Mouse (Mus musculus): Measurements from ENCODE around the gene Dusp28. TPM values are rescaled to one million over a fixed set of nuclear protein-coding genes. Genes with fewer than 3 reads are reported as not detected.

The Dusp28 gene
- total RNA-seq (2022): 10 to 100 TPM; 13.9 to 16.5 (median 15.6) TPM

GRCm38 (mm10) chr1:92906779-92907631 is at the start of gene Dusp28:
Gene Dusp28, plus strand, starts transcription at chr1:92906981.
- peak; percentile 83 to 89 for DNase-seq (ENCODE audit: low spot score in 2 of 2)

- DNase-seq (ENCODE audit: low spot score in 2 of 2): no peak
Observed at GRCm38 (mm10) chr1:92861503-92861902, 45.3 kb upstream of the Dusp28 start.

GRCm38 (mm10) chr1:92863268-92863667 is 43.5 kb upstream of the Dusp28 start:
- no peak for DNase-seq (ENCODE audit: low spot score in 2 of 2)

DNA sequence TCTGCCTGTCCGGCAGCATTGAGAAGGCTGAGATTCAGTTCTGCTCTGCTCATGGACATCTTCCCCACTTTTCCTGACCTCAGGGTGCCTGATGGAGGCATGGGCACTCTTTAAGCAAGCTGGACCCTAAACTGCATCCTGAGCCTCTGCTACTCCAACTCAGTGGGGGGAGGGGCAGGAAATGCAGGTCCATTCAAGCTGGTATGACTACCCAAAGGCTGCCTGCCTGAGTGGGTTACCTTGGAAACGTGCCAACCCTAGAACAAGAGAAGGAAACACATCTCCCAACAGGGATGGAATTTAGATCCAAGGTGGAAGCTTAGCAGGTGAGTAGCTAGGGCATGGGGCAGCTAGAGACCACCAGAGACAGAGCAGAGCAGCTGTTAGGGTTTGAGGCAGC is 40.6 kb upstream of the Dusp28 start:
- no peak for DNase-seq (ENCODE audit: low spot score in 2 of 2)

GRCm38 (mm10) chr1:92869985-92870384 is 36.8 kb upstream of the Dusp28 start:
- no peak for DNase-seq (ENCODE audit: low spot score in 2 of 2)

DNA sequence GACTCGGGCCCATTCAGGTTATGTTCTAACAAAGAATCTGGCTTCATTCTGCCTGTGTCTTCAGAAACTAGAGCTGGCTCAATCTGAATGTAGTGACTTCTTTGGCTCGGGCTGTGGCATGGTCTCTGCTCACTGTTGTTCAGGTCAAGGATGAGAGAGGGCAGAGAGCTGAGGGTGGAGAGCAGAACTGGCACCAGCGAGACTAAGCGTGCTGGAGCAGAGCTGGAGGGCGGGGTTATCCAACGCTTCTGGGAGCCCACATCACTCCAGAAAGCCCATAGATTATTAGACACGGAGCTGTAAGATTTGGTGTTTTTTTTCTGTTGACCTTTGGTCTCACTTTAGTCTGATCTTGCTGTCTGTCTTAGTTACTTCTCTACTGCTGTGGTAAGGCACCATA is 34.1 kb upstream of the Dusp28 start:
- no peak for DNase-seq (ENCODE audit: low spot score in 2 of 2)

- DNase-seq (ENCODE audit: low spot score in 2 of 2): no peak
Observed at GRCm38 (mm10) chr1:92874011-92874410, 32.8 kb upstream of the Dusp28 start.

- no peak for DNase-seq (ENCODE audit: low spot score in 2 of 2)
Observed at GRCm38 (mm10) chr1:92875360-92876111, 31.2 kb upstream of the Dusp28 start.

DNA sequence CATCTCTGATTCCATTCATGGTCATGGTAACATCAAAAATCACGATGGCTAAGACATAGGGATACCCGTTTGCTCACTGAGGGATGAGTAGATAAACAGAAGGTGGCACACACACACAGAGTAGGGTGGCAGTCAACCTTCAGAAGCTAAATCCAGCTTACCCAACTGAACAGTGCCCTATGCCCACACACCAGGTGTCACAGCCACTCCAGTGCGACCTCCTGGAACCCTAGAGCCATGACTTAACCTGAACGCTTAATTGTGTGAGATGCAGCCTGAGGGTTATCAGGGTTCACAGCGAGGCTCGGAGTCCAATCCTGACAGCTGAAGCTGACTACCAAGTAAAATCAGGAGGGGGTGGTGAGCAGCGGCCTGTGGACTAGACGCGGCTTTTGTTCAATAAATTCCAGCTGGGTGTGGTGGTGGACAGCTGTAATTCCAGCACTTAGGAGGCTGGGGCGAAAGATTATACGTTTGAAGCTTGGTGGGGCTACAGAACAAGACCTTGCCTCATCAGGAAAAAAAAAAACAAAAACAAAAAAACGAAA is 29.3 kb upstream of the Dusp28 start:
- no peak for DNase-seq (ENCODE audit: low spot score in 2 of 2)

DNA sequence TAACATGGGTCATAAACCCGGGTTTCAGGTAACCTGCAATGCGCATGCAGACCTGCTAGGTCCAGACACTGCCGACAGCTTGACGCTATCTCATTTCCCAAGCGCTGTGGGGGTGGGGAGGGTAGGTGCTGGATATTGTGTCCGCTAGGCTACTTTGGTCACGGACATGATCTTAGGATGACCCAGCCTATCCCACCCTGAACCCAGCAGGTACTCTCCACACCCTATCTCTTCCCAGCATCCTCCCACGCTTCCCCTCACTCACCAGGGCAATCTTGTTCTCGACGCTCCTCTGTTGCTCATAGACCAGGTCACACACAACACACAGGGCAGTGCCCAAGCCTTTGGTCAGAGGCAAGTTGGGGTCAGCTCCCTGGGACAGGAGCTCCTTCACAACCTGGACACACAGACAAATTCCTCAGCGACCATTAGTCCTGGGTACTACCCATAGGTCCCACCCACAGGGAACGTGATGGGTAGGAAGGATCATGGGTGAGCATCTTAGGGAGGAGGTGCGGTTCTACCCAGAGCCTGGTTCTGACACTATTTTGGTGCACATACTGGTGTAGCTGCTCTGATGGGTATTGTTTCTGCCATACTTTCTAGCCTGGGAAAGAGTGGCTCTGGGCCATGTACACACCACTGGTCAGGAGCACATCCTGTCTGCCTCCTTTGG is 28.6 kb upstream of the Dusp28 start:
- DNase-seq (ENCODE audit: low spot score in 2 of 2): no peak

DNA sequence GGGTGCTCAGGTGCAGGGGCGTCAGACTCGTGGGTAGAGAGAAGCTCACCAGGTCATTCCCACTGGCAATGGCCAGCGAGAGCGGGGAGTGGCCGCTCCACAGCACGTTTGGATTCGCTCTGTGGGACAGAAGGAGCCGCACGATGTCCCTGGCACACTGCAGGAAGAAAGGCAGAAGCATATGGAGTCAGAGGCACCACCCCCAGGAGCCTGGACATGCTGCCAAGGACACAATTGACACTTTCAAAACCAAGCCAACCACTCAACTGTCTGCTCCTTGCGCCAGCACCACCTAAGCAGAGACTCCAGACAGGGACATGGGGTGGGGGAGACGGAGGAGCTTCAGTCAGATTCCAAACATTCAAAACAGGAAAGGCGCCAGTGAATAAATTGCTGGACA is 27.5 kb upstream of the Dusp28 start:
- peak; percentile 46 to 71 for DNase-seq (ENCODE audit: low spot score in 2 of 2)

- no peak for DNase-seq (ENCODE audit: low spot score in 2 of 2)
Observed at GRCm38 (mm10) chr1:92880101-92880500, 26.7 kb upstream of the Dusp28 start.

DNA sequence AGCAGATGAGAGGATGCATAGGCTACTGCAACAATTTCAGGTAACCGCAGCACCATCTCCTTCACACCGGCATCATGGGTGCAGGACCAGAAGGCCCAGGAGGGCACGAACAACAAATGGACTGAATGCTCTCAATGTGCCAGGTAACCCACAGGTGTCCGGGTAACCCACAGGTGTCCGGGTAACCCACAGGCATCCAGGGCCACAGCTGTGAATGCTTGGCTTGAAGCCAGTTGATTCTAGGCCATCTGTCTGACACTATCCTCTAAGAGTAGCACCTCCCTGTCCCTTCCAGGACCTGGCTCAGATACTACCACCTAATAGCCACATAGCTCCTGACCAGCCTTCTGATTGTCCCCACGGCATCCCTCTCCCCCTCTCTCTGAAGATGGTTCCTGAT is 24.8 kb upstream of the Dusp28 start:
- no peak for DNase-seq (ENCODE audit: low spot score in 2 of 2)

GRCm38 (mm10) chr1:92888901-92889655 is 17.7 kb upstream of the Dusp28 start:
- DNase-seq (ENCODE audit: low spot score in 2 of 2): no peak

DNA sequence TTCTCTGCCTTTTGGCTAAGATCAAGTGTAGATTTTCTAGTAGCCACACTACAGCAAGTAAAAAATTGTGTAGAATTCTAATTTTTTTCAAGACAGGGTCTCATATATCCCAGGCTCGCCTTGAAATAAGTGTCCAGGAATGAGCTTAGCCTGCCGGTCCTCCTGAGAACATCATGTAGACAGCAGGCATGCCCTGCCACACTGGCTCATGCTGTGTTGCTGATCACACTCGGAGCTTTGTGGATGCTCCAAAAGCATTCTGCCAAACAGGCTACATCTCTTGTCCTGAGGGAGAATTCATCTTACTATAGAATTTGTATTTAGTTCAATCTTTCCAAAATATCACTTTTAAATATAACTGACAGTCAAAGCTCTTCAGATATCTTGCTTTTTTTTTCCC is 14.0 kb upstream of the Dusp28 start:
- DNase-seq (ENCODE audit: low spot score in 2 of 2): no peak

DNA sequence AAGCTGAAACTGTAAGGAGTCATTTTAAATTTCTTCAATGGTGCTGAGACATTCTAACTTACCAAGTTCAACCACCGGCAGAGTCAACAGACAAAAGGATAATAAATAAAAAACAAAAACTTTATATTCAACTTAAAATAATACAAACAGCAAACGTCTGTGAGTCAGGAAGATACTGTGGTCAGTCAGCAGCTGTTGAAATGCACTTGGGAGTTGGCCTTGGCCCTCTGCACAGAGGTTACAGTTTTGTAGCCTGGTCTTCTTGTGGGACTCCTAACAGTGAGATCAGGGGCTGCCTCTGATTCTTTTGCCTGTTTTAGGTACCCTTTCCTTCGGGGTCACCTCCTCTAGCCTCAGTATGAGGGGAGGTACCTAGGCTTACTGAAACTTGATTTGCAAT is 12.9 kb upstream of the Dusp28 start:
- no peak for DNase-seq (ENCODE audit: low spot score in 2 of 2)

- peak; percentile 80 to 85 for DNase-seq (ENCODE audit: low spot score in 2 of 2)
Observed at GRCm38 (mm10) chr1:92895089-92895488, 11.7 kb upstream of the Dusp28 start.

DNA sequence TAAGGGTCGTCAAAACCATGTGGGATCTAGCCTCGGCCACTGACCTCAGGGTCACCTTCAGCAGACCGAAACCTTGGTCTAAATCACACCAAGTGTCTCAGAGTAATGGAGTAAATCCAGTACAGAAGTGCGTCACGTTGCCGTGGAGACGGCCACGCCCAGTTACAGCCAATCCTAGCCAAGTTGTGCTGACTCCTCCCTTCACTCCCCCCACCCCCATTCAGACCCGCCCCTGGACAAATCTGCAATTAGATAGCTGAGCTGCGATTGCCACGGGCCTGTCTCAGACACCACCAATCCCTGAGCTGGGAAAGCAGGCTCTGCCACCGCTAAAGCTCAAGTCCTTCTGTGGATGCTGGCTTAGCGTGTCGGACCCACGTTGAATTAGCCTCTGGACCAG is 4.0 kb upstream of the Dusp28 start, which contains the start of gene Ankmy1:
Ankmy1 (minus strand) TSS at position 121 of the 400 bp plus-strand sequence.
- DNase-seq (ENCODE audit: low spot score in 2 of 2): peak in 1 of 2 experiments; percentile 63

- DNase-seq (ENCODE audit: low spot score in 2 of 2): no peak
Observed at GRCm38 (mm10) chr1:92903627-92904026, 3.2 kb upstream of the Dusp28 start.

DNA sequence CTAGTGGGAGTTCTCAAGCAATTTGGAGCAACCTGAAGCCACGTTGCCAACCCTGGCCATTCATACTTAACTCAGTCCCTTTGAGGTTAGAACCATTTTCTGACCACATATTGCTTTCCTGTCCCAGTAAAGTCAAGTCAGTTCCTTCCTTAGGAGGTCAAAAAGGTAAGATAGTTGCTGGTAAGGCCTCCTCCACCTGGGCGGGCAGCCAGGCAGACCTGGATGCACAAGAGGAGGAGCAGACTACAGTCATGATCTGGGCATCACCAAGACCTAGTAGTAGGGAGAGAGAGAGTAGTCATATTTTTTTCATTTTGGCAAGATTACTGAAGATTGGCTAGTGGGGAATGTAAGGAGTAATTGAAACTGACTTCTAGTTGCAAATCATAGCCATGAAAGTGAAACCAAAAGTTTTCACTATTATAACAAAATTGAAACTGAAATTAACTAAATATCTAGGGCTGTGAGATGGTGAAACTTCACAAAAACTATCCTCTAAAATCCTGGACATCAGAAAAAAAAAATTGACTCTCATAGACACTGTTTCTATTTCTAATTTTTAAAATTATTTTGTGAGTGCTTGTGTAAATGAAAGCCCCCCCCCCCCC is 974 bp upstream of the Dusp28 start:
- no peak for DNase-seq (ENCODE audit: low spot score in 2 of 2)

All from layer of hippocampus, adult 8-10 months (tissue).